Mouse (Mus musculus) myocyte (in vitro differentiated cells): ENCODE results near the gene Phkg1.

Source experiments
- CEBPB ChIP-seq: IDR thresholded peaks from 2 replicates; pipeline ENCODE4 v1.6.1; 2011; ENCODE audit warnings: mild to moderate bottlenecking, moderate library complexity; ENCODE audit not compliant: poor library complexity, insufficient read depth, severe bottlenecking
- POLR2A ChIP-seq: IDR thresholded peaks from one replicate; pipeline ENCODE4 v1.6.1; 2011; ENCODE audit warnings: low read depth, mild to moderate bottlenecking, control low read depth, moderate library complexity; ENCODE audit not compliant: insufficient read length
- POLR2AphosphoS2 ChIP-seq: IDR thresholded peaks from one replicate; pipeline ENCODE4 v1.6.1; 2011; ENCODE audit warnings: low read depth, control low read depth; ENCODE audit not compliant: insufficient read length
- SRF ChIP-seq: IDR thresholded peaks from one replicate; pipeline ENCODE4 v1.6.1; 2011; ENCODE audit warnings: low read depth; ENCODE audit not compliant: control insufficient read depth, insufficient read length

DNA sequence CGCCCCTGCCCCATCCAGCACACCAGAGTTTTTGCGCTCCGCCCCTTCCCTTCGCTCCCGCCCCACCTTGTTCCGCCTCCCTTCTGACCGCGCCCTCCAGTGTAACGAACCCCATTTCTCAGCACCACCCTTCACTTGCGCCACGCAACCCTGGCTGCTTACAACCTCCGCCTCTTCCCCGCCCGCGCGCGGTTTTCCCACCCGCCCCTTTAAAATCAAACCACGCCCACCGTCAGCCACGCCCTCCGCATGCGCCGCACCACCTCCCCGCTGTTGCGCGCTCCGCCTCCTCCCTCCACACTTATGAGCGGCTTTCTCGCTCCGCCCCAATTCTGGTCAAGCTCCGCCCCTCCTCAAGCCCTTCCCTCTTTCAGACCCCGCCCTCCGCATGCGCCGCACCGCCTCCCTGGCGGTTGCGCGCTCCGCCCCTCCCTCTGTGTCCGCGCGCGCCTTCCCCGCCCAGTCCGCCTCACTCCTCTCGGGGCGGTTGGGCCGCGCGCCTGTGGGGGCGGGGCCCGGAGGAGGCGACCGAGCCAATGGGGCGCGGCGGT lies 43.2 kb upstream of the Phkg1 start, which contains the start of gene Vkorc1l1:
- TF ChIP-seq POLR2A (peak; percentile 3), POLR2AphosphoS2 (no peak), SRF (no peak), CEBPB (no peak)
